Mouse (Mus musculus) G1E-ER4 (cell line): Measurements from ENCODE around the gene Mettl8. TPM values are rescaled to one million over a fixed set of nuclear protein-coding genes. Genes with fewer than 3 reads are reported as not detected.

Experiments used
- GATA1 ChIP-seq: IDR thresholded peaks from one replicate; pipeline ENCODE4 v1.8.0; 2012; ENCODE audit warnings: low read length, inconsistent platforms
- polyA plus RNA-seq: library from polyadenylated mRNA; stranded (reverse); fragments of >175 nt; gene quantifications from 2 replicates; pipeline ENCODE4 v1.2.3, GENCODE M21; 2012

Mettl8 gene
- polyA plus RNA-seq, 1 experiment: 28.5 TPM

GRCm38 (mm10) chr2:71019277-71019676 lies 36.1 kb downstream of the Mettl8 start:
- no peak for TF ChIP-seq GATA1

- no peak for TF ChIP-seq GATA1
Measured at GRCm38 (mm10) chr2:71013521-71013920, 41.9 kb downstream of the Mettl8 start.

DNA sequence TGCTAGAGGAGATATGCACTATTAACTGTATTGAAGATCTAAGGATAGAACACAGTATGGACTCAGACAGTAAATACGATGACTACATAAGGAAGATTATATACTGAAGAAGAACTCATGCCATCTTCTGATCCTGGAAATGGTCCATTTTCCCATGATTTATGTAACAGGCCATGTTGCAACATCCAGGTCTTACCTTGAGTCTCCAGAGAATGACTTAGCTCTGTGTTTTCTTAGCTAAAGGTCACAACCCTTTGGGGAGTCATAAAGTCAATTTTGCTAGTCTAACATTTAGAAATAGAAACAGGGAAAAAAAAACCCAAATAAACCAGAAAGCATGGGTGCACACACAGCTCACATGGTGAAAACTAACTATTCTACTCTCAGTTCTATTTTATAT lies 43.6 kb downstream of the Mettl8 start:
- no peak for TF ChIP-seq GATA1

DNA sequence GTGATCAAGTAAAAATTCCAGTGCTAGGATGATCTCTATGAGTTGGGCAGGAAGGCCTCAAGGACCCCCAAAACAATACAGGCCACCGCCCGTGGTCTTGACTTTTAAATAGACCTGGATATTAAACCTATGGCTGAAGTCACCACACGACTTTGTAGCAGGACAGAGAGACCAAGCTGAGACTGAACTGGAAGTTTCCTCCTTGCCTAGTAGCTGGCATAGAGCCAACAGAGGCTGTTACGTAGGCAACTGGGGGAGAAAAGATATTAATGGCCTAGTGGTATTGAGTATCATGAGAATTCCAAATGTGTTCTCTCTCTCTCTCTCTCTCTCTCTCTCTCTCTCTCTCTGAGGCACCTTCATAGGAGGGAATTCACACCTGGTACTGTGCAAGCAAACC lies 51.0 kb downstream of the Mettl8 start:
- no peak for TF ChIP-seq GATA1

DNA sequence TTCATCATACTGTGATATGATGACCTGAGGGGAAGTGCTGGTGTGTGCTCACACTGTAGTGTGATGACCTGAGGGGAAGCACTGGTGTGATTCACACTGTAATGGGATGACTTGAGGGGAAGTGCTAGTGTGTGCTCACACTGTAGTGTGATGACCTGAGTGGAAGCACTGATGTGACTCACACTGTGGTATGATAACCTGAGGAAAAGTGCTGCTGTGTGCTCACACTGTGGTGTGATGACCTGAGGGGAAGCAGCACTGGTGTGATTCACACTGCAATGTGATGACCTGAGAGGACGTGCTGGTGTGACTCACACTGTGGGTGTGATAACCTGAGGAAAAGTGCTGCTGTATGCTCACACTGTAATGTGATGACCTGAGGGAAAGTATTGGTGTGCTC lies 52.9 kb downstream of the Mettl8 start:
- TF ChIP-seq GATA1: no peak

- no peak for TF ChIP-seq GATA1
Measured at GRCm38 (mm10) chr2:70998771-70999170, 56.6 kb downstream of the Mettl8 start.

GRCm38 (mm10) chr2:70996438-70996837 lies 58.9 kb downstream of the Mettl8 start:
- no peak for TF ChIP-seq GATA1

GRCm38 (mm10) chr2:70995900-70996299 lies 59.5 kb downstream of the Mettl8 start:
- no peak for TF ChIP-seq GATA1

GRCm38 (mm10) chr2:70993740-70994139 lies 61.6 kb downstream of the Mettl8 start:
- TF ChIP-seq GATA1: no peak

DNA sequence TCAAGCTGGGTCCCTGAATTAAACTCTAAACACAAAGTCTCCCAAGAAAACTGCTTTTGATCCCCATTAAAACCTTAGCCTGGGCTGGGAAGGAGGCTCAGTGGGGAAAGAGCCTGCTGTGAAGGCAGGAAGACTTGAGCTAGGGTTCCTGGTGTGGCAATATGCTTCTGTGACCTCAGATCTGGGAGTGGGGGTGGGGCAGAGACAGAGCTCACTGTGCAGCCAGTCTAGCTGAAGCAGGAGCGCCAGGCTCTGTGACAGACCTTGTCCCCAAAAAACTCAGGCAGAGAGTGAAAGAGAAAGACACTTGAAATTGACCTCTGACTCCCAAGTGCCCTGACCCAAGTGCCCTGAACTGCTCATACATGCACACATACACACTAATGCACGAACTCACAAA lies 62.7 kb downstream of the Mettl8 start:
- TF ChIP-seq GATA1: no peak

GRCm38 (mm10) chr2:70990196-70990595 lies 65.2 kb downstream of the Mettl8 start:
- TF ChIP-seq GATA1: no peak

GRCm38 (mm10) chr2:70989201-70990191 lies 65.9 kb downstream of the Mettl8 start:
- no peak for TF ChIP-seq GATA1

DNA sequence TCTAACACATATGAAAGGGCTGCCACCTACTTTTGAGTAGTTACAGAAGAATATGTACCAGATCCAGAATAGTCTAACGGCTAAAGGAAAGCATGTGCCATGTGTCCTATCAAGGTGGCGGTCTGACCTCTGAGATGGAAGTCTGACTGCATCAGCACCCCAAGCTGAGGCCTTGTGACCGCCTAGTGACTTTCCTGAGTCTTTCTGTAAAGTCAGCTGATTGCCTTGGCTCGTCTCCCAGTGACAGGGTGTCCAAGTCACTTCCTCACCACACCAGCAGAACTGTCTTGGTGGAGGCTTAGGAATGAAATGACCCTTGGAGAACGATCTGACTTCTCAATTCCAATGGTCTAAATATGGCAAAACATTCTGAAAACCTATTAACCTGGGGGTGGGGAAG lies 77.1 kb downstream of the Mettl8 start:
- no peak for TF ChIP-seq GATA1

- TF ChIP-seq GATA1: no peak
Measured at GRCm38 (mm10) chr2:70974769-70975168, 80.6 kb downstream of the Mettl8 start.

DNA sequence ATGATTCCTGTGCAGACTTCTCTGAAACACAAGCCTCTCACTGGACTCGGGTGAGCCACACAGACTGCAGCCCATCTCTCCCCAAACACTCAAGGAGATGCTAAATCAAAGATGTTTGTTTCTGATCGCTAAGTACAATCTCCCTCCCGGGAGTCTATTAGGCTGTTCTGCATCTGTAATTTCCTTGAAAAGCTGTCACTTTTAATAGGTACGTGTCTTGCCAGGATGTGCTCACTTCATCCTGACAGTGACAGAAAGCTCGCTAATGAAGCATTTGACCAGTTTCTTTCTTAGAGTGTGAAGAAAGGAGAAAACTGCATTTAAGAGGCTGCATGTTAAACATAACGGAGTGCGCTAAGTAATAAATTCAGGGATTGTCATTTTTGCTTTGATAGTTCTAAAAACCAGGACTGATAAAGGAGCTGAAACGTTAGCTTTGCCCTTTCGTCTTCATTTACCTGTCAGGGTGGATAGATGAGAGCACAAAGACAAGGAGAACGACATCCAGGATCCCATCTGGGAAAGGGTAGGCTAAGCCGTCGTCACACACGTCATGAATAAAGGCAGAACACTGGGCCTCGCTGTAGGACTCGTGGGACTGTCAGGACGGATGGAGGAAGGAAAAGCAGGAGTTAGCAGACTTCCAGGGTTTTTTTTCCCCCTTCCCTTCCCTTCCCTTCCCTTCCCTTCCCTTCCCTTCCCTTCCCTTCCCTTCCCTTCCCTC lies 82.4 kb downstream of the Mettl8 start:
- TF ChIP-seq GATA1: no peak

DNA sequence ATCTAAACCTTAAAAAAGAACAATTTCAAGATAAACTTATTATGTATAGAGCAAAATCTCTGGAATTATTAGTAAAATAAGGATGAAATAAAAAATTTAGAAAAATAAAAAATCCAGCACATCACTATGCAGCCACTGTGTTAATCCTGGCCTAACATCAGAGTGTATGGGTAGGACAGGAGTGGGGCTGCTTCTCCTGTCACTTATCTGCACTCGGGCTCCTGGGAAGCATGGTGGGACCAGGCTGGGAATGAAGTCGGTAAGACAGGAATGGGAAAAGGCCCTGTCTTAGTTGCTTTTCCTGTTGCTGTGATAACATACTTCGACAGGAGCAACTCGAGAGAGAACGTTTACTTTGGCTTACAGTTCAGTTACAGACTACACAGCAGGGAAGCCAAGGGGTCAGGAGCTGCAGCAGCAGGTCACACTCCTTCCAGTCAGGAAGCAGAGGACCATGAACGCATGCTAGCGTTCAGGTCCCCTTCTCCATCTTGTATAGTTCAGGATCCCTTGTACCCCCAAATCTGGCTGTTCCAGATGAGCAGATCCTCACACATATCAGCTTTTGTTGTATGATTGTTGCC lies 85.1 kb downstream of the Mettl8 start:
- no peak for TF ChIP-seq GATA1

DNA sequence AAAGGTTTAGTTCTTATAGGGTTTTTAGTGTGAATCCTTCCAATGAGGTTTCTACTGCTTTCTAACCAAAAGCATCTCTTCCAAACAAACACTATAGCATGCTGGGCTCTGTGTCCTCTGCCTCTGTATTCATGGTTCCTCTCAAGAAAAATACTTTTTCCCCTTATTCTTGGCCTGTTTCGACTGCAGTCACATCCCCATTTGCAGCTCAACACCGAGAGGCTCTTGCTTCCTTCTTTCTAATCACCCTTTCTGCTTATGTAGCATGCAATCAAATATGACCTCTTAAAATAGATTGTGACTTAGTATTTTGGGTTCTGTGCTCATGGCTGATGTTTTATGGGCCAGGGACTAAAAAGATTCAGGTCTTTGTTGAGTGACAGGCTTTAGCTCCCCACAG lies 87.1 kb downstream of the Mettl8 start:
- no peak for TF ChIP-seq GATA1
